Mouse (Mus musculus) yolk sac, embryonic 10.5 days (tissue): Measurements from ENCODE around the gene Rab39.
A peak's percentile ranks its signal among the peaks of the same experiment; 100 is the strongest.

Experiments used
- DNase-seq: peaks from one replicate; pipeline ENCODE4 v3.0.0-alpha.2; 2017; ENCODE audit warnings: low spot score

Gene Rab39

DNA sequence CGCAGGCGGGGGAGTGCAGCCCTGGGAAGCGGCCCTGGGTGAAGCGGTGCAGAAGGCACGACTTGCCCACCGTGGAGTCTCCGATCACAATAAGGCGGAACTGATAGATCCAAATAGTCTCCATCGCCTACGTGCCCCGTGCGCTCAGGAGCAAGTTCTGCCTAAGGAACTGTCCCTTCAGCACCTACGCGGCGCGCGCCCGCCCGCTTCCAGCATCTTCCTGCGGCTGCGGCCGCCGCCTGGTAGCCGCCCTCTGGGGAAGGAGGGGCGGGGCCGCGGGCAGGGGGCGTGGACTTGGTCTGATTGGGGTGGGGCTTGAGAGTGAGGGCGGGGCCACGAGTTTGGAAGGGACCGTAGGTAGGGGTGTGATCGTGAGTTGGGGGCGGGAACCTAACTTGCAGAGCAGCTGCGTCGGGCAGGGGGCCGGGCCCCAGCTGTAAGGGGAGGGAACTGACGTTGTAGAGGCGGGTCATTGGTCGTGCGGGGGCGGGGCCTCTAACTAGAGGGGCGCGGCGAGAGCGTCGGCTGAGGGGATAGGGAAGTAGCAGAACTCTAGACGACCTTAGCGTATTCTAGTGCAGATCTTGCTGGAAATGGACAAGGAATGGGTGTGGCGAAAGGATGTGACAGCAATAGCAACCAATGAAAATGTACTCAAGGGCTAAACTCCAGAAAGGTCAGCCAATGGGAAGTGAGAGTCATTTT lies at the start of gene Rab39:
Gene Rab39 (minus strand): TSS at position 241 of the 705 bp plus-strand sequence.
- peak; percentile 93 for DNase-seq

DNA sequence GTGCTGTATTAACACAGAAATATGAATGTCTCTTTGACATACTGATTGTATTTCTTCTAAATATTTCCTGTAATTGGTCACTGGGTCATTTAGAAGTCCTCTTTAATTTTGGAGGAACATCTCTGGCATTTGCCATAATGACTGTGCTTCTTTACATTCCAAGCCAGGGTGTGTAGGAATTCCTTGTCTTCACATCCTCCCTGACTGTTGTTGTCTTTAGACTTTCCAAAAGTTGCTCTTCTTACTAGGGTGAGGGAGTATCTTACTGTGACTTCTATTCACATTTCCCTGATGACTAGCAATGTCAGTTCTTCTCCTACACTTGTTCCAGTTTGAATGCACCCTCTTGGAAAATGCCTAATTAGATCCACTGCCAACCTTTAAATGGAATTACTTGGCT lies 48.8 kb upstream of the Rab39 start:
- no peak for DNase-seq

- no peak for DNase-seq
These were observed 44.9 kb upstream of the Rab39 start for GRCm38 (mm10) chr9:53750899-53751298.

GRCm38 (mm10) chr9:53750411-53750810 lies 44.4 kb upstream of the Rab39 start:
- DNase-seq = no peak

DNA sequence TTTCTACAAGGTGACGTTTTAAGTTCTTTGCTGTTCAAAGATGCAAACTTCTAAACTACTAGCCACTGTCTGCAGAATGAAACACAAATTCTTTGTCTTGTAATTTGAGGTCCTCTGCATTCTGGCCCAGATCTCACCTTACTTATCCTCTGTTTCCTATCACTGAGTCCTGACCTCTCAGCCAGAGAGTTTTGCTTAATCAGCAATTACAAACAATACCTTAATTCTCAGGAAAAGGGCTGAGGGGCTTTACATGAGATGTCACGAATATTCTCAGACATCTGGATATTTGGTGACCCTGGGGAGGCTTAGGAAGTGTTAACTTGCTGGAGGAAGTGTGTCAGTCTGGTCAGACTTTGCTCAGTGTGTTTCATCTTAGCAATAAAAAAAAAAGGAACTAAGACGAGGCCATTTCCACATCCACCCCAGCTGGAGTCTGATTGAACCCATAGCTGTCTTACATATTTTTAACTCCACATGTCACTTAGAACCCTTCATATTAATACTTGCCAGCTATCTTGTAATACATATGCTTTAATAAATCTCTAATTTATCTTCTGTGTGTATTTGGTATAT lies 34.9 kb upstream of the Rab39 start:
- no peak for DNase-seq

DNA sequence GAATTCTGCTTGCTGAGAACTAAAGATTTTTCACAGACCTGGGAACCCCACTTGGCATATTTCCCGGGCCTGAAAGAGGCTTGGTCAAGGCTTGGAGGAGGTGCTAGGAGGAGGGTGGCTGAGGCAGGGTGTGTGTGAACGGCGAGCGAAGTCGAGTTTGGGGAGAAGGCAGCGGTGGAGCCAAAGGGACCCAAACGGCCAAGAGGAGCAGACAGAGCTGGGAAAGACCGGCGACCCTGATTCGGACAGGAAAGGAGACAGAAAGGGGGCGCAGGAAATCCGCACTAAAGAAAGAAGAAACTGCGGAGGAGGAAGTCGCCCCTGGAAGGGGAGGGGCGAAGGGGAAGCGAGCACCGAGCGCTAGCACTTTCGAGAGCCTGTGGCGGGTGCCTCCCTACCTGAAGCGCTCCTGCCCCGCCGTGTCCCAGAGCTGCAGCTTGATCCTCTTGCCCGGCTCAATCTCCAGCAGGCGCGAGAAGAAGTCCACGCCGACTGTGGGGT lies 491 bp downstream of the Rab39 start:
- no peak for DNase-seq

- no peak for DNase-seq
These were observed 3.0 kb downstream of the Rab39 start for GRCm38 (mm10) chr9:53702991-53703390.

DNA sequence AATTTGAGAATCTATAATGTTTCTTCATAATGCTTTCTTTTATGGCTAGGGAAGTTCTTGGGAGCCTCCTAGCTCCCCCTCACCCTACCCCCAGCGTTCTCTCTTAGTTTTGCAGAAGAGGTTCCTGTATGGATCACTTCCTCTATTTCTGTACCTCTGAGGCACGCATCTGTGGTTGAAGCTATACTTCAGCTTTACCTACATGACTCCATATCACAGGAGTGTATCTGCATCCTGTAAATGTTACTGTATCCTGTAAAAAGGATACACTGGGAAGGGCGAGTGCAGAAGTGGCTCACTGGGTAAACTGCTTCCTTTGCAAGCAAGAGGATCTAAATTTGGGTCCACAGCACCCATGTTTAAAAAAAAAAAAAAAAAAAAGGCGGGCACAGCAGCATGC lies 5.5 kb downstream of the Rab39 start:
- DNase-seq = no peak

- no peak for DNase-seq
These were observed 10.2 kb downstream of the Rab39 start for GRCm38 (mm10) chr9:53695846-53696245.

DNA sequence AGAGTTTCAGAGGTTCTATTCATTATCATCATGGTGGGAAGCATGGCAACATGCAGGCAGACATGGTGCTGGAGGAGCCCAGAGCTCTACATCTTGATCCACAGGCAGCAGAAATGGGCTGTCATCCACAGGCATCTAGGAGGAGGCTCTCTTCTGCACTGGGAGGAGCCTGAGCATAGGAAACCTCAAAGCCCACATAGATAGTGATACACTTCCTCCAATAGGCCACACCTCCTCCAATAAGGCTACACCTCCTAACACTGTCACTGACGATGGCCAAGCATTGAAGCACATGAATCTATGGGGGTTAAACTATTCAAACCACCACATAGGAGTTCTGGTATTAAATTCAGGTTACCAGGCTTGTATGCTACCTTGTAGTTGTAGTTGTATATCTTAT lies 12.3 kb downstream of the Rab39 start:
- no peak for DNase-seq

DNA sequence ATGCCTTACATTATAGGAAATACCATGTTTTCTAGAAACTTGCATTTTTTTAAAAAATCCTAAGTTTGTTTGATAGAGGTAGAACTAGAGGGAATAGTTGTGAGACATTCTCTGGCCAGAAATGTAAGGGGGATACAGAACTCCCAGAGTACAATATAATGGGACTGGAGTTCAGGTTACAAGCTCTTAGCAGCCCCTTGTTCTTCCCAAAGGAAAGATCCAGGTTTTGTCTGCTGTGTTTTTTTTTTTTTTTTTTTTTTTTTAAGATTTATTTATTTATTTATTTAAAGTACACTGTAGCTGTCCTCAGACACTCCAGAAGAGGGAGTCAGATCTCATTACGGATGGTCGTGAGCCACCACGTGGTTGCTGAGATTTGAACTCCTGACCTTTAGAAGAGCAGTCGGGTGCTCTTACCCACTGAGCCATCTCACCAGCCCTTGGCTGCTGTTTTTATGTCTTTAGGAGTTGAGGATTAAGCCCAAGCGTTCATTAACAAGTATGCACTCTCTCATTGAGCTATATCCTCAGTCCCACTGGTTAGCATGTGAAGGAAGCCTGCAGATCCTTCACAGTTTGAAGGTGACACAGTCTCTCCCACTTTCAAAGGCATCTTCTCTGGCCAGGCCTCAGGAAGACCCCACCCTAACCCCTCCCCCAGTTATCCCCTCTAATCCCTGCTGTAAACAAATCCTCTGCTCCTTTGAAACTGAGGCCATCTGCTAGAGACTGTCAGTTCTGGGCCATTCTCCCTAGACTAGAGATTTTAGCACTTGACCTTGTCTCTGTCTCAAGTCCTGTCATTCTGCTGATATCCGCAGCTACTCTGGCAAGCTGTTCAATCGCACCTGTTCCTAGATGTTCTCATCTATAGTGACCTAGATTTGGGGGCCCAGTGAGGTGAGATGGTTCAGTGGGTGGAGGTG lies 14.0 kb downstream of the Rab39 start:
- DNase-seq = no peak

DNA sequence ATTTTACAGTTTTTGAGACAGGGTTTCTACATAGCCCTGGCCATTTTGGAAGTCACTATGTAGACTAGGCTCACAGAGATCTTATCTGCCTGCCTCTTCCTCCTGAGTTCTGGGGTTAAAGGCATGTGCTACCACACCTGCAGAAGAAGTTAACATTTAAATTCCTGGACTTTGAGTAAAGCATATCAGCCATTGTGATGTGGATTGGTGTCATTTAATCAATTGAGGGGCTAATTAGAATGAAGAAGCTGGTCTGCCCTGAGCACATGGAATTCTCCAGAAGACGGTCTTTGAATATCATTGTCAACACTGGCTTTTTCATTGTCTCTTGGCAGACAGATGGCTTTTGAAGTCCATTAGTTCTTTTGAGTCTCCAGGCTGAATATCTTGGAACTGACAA lies 25.2 kb downstream of the Rab39 start:
- no peak for DNase-seq

DNA sequence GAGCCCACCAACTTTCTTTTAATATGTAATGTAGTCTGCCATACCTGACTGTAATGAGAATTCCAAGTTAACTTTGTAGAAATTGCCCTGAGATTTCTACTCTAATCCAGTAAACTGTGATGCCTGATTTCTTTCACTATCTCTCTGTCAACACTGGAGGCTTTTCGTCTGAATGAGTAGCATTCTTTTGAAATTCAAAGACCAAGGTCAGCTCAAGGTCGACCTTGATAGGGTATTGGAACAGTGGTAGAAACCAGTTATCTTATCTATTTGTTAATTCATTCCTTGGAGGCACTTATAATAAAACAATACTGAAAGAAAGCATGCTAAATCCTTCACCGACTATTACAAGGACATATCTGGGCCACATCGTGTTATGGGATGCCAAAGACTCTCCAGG lies 29.1 kb downstream of the Rab39 start:
- DNase-seq = no peak

- peak; percentile 60 for DNase-seq
These were observed 32.5 kb downstream of the Rab39 start for GRCm38 (mm10) chr9:53673571-53673970.

- peak; percentile 20 for DNase-seq
These were observed 36.3 kb downstream of the Rab39 start, which contains the start of gene Cul5 for GRCm38 (mm10) chr9:53669680-53670219. Cul5 (minus strand) TSS chr9:53670014.

GRCm38 (mm10) chr9:53667020-53667669 lies 38.9 kb downstream of the Rab39 start:
- peak; percentile 93 for DNase-seq

DNA sequence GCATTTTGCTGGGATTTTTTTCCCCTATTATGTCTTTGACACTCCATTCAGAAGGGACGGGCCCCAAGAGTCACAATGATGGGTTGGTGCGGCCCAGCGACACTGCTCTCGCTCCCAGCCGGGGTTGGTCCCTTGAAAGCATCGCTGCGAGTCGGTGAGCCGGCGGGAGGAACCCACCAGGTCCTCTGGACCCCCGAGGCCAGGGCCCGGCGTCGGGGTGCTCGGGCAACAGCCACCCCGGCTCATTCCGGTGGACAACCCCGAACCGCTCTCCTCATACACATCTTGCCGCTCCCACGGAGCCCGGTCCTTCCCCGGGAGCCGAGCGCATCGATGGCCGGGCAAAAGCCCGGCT lies 39.4 kb downstream of the Rab39 start:
- DNase-seq = no peak

DNA sequence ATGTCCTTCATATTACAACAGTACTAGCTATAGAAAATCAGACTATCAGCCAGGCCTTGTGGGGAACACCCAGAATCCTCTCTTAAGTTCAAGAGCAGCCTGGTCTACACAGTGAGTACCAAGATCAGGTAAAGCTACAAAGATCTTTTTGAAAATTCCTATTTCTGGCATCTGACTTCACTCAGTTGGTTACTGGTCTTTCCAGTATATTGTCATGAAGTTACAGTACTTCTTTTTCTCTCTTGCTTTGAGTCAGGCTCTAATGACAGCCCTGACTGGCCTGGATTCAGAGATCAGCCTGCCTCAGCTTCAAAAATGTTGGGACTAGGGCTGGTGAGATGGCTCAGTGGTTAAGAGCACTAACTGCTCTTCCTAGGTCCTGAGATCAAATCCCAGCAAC lies 40.6 kb downstream of the Rab39 start:
- no peak for DNase-seq

DNA sequence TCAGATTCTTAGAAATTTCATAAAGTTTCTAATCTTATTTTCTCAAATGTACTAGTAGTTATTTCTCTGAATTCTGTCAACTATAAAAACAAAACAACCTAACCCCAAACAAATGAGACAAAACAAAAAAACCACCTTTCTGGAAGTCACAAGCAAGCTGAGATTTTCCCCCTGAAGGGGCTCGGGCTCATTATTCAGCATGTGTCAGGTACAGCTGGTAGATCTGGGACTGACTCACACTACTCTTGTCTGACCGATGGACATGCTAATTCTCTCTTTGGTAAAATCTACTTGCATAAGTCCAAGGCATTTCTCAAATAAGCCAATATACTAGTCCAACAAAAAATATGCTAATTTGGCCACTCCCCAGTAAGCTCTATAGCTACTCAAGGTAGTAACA lies 41.2 kb downstream of the Rab39 start:
- DNase-seq = no peak

DNA sequence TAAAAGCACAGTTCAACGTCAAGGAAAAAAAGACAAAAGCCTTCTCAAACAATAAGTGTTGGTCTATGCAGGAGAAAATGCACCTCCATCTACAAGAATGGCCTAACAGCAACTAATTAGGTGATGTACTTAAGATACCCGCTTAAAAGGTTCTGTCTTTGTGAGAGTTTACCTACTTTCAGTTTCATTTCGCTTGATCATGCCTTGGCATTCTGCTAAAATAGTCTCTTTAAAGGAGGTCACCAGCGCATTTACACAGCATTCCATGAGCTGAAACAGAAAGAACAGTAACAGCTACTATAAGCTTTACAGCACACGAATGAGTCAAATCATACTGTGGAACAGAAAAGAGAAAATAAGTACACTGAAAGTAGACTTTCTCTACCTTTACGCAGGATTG lies 71.2 kb downstream of the Rab39 start:
- no peak for DNase-seq
